Mouse (Mus musculus) mouse trophoblast stem cell (cell line): ENCODE results near the gene Nlrc4.
"Not testable (repeated sequence)": the region's sequence is repeated elsewhere in the genome, so short reads cannot be mapped to it uniquely, and the experiment has no call there.

Experiments used
- in situ Hi-C, 2 experiments: fragments of 300-500 bp; cut with MseI, MboI; formaldehyde crosslinking; loops; 2 replicates in 1 of 2; 3 replicates in 1 of 2; pipeline ENCODE4 v1.15.1; 2025

Nlrc4 gene

DNA sequence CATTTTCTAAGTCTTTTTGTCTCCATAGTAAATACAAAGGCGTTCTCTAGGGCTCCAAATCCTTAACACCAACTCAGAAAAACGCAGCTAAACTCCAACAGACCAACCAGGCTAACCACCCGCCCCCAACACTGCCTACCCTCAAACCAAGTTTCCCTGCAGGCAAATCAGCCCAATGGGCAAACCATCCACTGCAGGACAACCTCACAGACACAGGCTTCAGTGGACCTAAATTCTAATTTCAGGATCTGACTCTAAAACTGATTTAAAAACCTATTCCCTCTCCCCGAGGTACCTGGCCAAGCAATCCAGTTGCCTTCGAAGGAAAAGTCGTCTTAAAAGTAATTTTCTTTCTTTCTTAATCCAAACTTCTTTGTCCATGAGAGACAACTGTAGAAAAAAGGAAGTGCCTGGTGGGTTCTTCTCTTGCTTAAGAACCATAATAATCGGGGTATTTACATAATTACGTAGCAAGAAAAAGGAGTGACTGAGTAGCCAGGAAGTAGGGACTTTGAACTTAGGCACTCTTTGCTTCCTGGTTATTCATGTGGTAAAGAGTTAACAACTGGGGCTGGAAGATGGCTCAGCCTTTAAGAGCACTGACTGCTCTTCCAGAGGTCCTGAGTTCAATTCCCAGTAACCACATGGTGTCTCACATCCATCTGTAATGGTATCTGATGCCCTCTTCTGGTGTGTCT, at the start of gene Nlrc4:
Gene Nlrc4 (minus strand): TSS at position 432 of the 698 bp plus-strand sequence.
- in situ Hi-C loops: no loop called here

DNA sequence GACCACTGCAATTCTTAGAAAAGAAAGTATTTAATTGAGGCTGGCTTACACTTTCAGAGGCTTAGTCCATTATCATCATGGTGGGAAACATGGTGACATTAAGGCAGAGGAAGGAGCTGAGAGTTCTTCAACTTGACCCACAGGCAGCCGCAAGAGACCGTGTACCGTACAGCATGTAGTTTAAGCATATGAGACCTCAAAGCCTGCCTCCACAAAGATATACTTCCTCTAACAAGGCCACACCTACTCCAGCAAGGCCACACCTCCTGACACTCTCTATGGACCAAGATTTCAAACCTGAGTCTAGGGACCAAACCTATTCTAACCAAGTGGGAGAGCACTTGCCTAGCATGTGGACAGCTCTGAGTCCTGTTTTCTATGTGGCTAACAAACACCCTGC, 49.7 kb upstream of the Nlrc4 start:
- in situ Hi-C loops: no loop called here

DNA sequence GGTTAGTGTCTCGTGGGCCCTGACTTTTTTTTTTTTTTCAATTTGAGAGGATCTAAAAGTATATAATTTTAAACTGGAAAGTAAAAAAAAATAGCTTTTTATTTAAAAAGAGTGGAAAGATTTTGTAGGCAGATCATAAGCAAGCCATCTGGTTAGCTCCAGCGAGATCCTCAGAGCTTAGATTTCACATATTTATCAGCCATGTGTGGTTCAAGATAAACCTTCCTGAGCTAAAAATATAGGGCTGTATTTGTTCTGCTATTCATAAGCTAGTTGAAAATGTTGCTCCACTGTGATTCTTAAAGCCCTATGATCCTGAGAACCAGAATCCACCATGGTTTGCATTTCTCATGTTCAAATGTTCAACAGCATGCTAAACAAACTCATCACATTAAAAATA, 49.0 kb upstream of the Nlrc4 start:
- in situ Hi-C loops: no loop called here

DNA sequence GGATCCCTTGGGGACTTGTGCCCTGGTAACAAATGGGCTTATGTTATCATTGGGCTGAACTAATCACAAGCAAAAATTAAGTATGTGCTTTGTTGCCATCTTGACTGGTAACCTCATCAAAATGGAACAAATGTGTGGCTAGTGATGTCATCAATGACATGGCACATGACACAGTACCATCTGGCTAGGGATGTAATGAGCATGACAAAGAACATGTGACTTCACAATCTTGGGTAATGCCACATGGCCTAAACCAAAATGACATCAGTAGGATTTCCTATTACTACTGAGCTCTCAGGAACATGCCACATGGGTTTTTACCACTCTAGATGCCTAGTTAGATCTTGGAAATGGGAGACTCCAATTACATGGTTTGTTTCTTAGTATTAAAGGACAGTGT, 42.1 kb upstream of the Nlrc4 start:
- in situ Hi-C loops: no loop called here

DNA sequence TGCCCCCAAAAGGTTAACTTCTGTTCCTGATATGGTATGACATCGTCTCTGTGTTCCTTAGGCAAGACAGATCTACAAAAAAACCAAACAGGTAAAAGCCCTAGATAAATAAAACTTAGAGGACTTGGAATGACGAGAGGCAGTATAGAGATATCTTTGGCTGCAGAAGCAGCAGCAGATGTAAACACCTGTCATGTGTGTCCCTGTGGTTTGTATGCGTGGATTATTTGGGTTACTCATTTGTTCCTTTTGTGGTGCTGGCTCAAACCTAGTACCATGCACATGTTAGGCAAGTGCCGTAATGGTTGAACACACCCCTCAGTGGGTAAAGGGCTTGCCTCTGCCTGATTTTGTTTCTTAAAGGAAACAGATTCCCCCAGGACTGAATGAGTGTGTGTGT, 41.3 kb upstream of the Nlrc4 start:
- in situ Hi-C loops: no loop called here

DNA sequence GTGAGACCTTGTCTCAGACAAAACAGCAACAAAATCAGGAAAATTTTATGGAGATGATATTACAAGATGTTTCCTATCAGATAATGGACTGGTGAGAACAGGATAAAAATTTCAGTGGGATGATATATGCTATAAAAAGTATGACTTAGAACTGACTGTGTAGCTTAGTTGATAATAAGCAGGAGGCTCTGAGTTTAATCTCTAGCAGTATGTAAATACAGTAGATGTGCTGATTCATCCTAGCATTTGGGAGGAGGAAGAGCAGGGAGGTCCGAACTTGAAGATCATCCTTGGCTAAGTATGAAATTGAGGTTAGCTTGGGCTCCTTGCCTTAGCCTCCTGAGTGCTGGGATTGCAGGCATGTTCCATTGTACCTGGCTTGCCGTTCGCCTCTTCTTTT, 32.6 kb upstream of the Nlrc4 start:
- in situ Hi-C loops: no loop called here

DNA sequence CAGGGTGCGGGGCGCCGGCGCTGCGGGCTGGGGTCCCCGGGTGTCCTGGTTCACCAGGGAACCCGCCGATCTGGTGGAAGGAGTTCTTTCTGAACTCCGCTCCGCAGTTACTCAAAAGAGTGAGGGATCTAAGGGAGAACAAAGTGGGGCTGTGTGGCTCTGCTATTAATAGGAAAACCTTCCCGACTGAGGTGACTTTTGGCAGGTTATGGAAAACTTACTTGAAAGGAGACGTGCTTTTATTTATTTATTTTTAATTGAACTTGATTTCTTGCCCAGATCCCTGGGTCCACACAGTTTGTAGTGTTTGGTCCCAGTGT, 30.9 kb upstream of the Nlrc4 start:
- in situ Hi-C loops: no loop called here

DNA sequence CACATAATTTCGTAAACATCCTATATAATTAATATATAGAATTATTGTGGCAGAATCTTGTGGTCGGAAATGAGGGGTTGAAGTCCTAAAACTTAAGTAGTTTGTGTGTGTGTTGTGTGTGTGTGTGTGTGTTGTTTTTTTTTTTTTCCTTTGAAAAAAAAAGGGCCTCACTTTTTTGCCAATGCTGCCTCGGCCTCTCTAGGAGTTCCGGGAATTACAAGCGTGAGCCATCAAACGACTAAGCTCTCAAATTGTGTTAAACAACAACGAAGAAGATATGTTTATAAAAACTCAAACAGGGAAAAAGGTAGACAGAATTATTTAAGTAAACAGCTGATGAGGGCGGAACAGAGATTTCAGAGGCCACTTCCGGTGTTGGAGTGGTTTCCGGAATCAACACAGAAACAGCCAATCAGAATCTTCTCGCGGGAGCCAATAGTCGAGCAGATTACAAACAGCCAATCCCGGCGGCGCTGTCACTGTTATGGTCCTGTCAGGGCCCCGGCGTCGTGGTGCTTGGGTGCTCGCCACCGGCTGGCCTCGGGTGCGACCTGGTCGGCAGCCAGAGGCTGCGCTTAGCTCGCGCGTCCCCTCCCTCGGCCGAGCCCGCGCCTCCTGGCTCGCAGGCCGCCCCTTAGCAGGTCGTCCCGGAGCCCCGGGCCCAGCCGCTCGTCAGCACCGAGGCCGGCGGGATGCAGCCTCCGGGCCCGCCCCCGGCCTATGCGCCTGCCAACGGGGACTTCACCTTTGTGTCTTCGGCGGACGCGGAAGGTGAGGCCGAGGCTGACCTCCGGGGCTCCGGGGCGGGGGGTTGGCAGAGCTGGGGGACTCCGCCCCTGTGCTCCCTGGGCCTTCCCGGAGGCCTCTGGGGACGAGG, 30.3 kb upstream of the Nlrc4 start, which contains the start of gene Yipf4:
Gene Yipf4 (plus strand): TSS at position 470 of the 877 bp plus-strand sequence.
- in situ Hi-C loops: no loop called here

DNA sequence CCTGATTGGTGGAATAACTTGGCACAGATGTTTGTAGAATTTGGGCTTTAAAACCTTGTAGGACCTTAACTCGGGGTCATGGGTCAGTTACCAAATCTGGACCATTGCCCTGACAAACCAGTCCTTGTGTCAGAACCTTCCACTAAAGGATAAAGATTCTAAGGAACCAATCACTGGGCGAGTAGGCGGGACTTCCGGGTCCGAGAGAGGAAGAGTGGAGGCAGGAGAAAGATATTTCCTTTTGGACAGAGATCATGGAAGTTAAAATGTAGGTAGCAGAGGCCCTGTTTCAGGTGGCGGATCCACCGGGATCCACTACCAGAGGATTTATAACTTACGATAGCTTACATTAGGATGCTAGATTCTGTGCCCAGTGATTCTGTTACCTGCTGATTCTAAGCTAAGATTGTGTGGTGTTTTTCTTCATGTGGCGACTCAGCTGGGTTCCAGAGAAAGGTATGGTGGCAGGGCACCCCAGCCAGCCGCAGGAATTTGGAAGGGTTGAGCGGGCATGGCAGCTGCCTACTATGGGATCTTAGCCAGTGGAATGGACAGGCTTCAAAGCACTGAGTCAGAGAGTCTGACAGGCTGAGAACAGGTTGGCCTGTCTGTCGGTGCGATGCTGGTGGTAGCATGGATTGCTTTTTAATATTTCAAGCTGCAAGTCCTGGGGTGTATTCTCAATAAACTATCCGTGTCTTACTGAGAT, 21.6 kb upstream of the Nlrc4 start:
- in situ Hi-C loops: no loop called here

DNA sequence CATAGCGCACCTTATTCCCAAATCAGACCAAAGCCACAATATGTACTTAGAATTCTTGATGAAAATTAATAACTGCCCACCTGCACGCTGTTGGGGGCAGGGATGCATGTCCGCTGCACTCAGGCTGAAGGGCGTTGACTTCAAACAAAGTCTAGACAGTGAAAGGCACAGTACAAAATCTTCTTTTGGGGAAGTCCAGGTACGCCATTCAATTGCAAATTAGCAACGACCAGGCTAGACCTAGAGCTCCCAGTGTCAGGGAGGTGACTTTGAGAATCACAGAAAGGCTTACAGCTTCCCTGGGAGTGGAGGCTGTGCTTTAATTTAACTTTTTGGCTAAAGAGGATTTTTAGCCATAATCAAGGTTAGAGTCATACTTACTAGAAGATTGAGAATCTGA, 11.2 kb upstream of the Nlrc4 start:
- in situ Hi-C loops: not testable (repeated sequence)

DNA sequence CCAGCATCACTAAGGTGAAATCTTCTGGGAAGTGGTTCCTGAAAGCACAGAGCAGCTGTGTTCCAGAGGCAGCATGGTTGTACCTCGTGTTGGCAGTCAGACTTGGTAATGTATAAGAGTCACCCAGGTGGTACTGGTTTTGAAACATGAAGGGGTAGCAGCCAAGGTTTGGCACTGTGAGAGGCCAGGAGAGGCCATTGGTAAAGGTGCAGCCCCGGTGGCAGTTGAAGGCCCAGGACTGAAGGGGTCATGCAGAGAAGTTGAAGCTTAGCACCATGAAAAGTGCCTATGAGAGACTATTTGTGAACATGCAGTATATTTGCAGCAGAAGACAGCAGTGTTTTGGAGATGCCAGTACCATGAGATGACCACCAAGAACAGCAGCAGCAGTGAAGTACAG, 9.0 kb upstream of the Nlrc4 start:
- in situ Hi-C loops: not testable (repeated sequence)

DNA sequence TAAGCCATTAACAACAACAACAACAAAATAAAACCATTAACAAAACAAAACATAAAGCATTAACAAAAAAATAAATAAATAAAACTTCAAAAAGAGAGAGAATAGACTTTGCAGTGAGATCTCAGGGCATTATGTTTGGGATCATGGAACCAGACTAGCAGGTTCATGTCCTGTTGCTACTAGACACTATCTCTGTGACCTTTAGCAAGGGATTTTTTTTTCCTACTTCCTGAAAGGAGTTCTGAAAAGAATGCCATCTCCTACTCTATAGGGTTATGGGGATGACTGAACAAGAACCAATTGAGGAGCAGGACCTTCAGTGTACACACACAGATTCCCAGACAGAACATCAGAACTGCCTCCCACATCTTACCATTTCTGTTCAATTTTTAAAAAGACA, 4.6 kb upstream of the Nlrc4 start:
- in situ Hi-C loops: no loop called here

DNA sequence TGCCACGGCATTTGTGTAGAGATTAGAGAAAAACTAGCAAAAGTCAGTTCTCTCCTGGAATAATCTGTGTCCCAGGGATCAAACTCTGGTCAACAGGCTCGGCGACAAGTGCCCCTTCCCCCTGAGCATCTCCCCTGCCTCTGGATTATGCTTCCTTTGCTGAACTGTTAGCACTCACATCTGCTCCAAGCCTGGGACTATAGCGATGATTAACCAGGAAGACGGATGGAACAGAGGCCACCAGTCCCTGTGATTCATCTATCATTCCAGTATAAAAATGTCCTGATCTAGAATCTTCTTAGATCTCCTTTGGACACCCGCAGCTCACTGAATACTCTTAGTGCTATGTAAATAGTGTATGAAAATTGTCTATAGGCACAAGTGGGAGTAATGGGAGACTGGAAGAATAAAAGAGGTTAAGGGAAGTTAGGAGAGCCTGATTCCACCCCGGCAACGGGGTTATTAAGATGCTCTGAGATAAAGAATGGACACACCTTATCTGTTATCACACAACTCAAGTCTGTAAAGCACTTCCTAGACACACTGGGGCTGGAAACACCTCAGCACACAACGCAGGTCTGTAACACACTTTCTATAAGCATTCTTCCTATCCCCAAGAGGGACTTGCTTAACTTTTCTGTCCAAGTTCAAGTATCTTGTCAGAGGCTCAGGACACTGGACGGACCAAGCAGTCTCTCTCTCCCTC, 817 bp downstream of the Nlrc4 start:
- in situ Hi-C loops: no loop called here

DNA sequence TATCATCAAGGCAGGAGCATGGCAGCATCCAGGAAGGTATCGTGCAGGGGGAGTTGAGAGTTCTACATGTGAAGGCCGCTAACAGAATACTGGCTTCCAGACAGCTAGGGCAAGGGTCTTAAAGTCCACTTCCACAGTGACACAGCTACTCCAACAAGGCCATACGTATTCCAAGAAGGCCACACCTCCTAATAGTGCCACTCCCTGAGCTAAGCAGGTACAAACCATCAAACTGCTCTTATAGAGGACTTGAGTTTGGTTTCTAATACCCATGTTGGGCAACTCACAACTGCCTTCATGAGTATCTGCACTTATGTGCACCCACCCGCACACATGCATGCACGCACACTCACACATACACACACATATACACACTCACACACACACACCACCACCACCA, 2.1 kb downstream of the Nlrc4 start:
- in situ Hi-C loops: no loop called here

DNA sequence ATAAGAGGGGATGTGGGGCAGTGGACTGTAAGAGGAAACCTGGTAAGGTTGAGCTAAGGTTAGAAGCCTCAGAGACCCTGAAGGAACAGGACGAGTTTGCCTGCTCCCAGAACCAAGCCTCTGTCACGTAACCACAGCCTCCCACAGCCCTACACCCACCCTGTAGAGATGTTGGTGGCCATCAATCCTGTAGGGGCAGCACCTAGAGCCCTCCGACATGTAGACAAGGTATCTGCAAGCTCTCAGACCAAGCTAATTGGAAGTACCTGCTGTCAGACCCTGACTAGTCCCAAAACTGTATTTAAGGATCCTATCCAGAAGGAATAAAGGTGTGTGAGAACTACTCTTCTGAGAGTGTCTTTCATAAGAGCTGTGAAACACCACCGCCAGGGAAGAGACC, 3.5 kb downstream of the Nlrc4 start:
- in situ Hi-C loops: no loop called here

DNA sequence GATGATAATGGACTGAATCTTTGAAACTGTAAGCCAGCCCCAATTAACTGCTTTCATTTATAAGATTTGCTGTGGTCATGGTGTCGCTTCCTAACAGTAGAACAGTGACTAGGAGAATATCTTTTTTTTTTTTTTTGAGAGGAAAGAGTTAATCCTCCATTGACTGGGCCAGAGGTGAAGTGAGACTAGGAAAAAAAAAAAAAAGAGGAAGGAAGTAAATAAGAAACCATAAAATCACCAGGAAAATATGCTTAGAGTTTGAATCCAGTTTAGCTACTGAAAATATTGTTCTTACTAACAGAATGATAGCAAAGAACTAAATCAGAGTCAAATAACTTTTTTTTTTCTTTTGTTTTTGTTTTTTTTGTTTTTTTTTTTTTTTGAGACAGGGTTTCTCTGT, 4.3 kb downstream of the Nlrc4 start:
- in situ Hi-C loops: no loop called here

DNA sequence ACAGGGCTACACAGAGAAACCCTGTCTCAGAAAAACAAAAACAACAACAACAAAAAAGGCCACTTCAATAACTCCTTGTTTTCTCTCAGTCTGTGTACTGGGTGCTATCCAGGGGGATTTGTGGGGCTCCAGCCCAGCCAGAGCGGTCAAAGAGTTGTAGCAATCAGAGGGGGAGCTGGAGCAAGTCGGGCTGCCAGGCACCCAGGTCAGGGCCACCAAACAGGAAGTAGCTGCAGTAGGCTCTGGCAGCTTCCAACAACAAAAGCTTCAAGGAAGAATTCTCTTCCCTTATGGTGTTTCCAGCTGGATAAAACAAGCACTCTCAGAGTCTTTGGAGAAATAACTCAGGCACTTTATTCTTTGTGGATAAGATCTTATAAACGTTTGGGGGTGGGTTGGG, 5.0 kb downstream of the Nlrc4 start:
- in situ Hi-C loops: no loop called here

DNA sequence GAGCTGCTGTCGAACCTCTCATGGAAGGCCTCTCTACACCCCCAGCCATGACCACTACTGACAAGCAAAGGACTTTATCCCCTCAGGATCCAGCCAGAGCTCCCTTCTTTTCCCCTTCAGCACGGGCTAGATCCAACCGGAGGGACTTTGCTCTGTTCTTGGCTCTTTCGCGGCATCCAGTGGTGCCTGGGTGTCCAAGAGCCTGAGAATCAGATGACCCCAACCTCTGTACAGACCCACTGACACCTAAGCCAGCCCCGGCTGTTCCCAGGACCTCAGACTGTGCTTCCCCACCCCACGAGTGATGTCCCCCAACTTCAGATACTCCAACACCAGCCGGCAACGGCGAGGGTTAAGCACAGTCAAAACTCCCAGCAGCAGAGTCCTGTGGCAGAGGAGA, 9.2 kb downstream of the Nlrc4 start:
- in situ Hi-C loops: no loop called here

DNA sequence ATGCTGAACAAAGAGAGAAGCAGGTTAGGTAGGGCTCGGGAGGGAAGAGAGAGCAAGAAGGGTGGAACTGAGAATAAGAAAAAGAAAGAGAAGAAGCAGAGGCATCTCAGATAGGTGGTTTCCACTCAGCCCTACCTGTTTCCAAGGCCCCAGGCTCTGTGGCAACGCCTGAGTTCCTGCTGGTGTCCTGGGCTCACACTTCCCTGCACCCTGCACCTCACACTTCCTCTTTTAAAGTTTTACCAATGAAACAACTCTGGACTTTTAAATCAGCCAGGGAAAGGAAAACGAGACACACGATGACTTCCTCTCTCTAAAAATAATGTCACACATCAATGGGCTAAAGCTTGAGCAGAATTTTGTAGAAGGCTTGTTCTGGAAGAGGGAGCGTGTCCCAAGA, 18.5 kb downstream of the Nlrc4 start:
- in situ Hi-C loops: no loop called here

DNA sequence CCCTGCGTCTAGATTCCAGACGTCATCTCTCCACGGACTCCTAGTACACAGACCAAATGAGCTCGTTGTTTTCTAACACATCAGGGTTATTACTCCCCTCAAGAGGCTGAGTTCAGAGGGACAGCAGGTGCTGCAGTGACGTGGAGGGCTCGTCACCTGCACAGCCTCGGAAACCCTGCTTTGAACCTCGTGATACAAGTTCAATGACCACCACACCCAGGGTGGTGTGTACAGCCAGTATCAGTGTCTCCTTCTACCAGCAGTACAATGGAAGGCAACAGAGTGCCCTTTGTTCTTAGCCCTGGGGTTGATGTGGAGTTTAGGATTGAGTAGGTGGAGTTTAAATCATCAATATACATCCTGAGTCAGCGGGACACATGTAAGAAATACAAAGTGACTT, 21.2 kb downstream of the Nlrc4 start:
- in situ Hi-C loops: no loop called here

DNA sequence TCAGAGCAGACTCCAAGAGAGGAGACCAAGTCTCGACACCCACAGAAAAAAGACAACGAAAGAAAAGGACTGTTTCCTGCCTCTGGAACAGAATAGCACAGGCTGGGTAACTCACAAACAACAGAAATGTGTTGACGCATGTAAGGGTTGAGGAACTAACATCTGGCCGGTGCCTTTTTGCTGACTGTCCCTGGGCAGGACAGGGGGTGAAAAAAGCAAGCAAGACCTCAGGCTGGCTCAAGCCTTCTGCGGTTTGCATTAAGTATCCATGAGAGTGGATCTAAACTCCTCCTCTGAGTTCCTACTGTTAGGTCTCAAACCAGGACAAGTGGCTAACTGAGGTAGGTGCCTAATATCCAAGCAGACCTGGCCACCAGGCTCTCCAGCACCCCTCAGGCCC, 26.3 kb downstream of the Nlrc4 start:
- in situ Hi-C loops: no loop called here

DNA sequence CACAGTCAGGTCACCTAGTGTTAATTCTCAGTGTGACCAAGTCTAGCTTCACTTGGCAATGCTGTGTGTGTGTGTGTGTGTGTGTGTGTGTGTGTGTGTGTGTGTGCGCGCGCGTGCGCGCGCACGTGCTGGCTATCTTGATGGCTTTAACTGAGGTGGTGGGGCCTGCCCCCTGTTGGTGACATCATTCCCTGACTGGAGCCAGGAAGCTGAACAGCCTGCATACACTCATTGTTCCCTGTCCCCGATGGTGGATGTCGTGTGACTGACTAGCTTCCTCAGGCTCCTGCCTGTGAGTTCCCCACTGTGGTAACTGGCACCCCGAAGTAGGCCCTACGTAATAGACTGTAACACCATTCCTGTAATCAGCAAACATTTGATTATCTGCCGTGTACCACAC, 27.5 kb downstream of the Nlrc4 start:
- in situ Hi-C loops: no loop called here
